Mouse (Mus musculus) stomach, embryonic 15.5 days (tissue): ENCODE measurements around the gene Eprs. TPM values are rescaled to one million over a fixed set of nuclear protein-coding genes. Genes with fewer than 3 reads are reported as not detected.
A peak's percentile ranks its signal among the peaks of the same experiment; 100 is the strongest.

Source experiments
- ATAC-seq: fragments of 200-750 bp; cut with Nextera tagmentation; 2 replicates; pipeline ENCODE4 v1.8.0; 2017; ENCODE audit warnings: low read depth, moderate number of reproducible peaks, moderate TSS enrichment; ENCODE audit not compliant: insufficient read depth, low FRiP score
- H3K27ac ChIP-seq: fragments of 300-500 bp; sonication (generic); 2 replicates; pipeline ENCODE4 v1.5.1; 2015; ENCODE audit warnings: mild to moderate bottlenecking, inconsistent platforms
- H3K27me3 ChIP-seq: fragments of 300-500 bp; sonication (generic); replicated peaks from 2 replicates; pipeline ENCODE4 v1.6.1; 2015; ENCODE audit warnings: inconsistent platforms
- H3K36me3 ChIP-seq: fragments of 300-500 bp; sonication (generic); 2 replicates; pipeline ENCODE4 v1.6.1; 2015; ENCODE audit warnings: inconsistent platforms
- H3K4me1 ChIP-seq: fragments of 300-500 bp; sonication (generic); 2 replicates; pipeline ENCODE4 v1.6.1; 2015; ENCODE audit warnings: inconsistent platforms
- H3K4me2 ChIP-seq: fragments of 300-500 bp; sonication (generic); 2 replicates; pipeline ENCODE4 v1.6.1; 2015; ENCODE audit warnings: mild to moderate bottlenecking, inconsistent platforms
- H3K4me3 ChIP-seq: fragments of 300-500 bp; sonication (generic); replicated peaks from 2 replicates; pipeline ENCODE4 v1.5.1; 2015; ENCODE audit warnings: inconsistent platforms
- H3K9ac ChIP-seq: fragments of 300-500 bp; sonication (generic); 2 replicates; pipeline ENCODE4 v1.6.1; 2015; ENCODE audit warnings: inconsistent platforms
- H3K9me3 ChIP-seq: fragments of 300-500 bp; sonication (generic); 2 replicates; pipeline ENCODE4 v1.6.1; 2016; ENCODE audit warnings: inconsistent platforms
- WGBS: fragments of 180-500 bp; shearing (Covaris S2); methylation state at CpG from one replicate; pipeline ENCODE4 v1.1.7; 2015; 5-methylcytosine and 5-hydroxymethylcytosine counted together
- polyA plus RNA-seq: library from polyadenylated mRNA; unstranded; fragments of >200 nt; fragmentation: Nextera tagmentation; extraction: Ambion mirVana; gene quantifications from 2 replicates; pipeline ENCODE4 v1.2.1, GENCODE M21; 2015

The Eprs gene
- polyA plus RNA-seq, 1 experiment from 2014 or later, result 156 TPM

- H3K9ac ChIP-seq, result no peak overlapping the region
- peaks cover 8% of the 10 kb centered on the region; the same call in 1 of the 2 replicates for H3K36me3 ChIP-seq
- no peaks in the 10 kb centered on the region for H3K9me3 ChIP-seq
- no peak overlapping the region for H3K4me2 ChIP-seq
- no peak overlapping the region for H3K27ac ChIP-seq
- WGBS, result 79% methylated on average over 6 of the region's 6 CpGs
- no peak overlapping the region for H3K4me3 ChIP-seq
- 0 out of 2 replicates have a peak, but pooled peaks cover 7% of the 10 kb centered on the region for H3K4me1 ChIP-seq
- ATAC-seq, result no peak
- no peaks in the 10 kb centered on the region for H3K27me3 ChIP-seq
These were observed 27.5 kb upstream of the Eprs start for GRCm38 (mm10) chr1:185335231-185335765.

DNA sequence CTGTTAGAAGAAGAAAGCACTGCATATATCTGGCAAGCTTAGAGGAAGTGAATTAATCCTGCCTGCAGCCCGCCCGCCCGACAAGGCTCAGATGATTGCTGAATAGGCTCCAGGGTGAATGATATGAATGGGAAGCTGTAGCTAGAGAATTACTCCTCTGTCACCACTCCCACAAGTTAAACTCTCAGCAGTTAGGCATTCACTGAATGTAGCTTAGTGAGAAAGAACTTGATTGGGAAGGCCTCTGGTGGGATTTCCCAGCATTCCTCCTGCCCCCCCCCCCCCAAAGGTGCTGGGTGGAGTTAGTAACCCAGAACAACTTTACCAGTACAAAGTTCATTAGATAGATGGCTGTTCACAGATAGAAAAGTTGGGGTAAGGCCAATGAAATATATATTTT is 26.3 kb upstream of the Eprs start:
- H3K27ac ChIP-seq, result peak overlapping the region; percentile 22; the same call in 1 of the 2 replicates
- H3K27me3 ChIP-seq, result no peaks in the 10 kb centered on the region
- 0 out of 2 replicates have a peak, but pooled peaks cover 7% of the 10 kb centered on the region for H3K4me1 ChIP-seq
- no peak overlapping the region for H3K4me3 ChIP-seq
- H3K4me2 ChIP-seq, result no peak overlapping the region
- peaks cover 15% of the 10 kb centered on the region; the same call in 1 of the 2 replicates for H3K36me3 ChIP-seq
- no peaks in the 10 kb centered on the region for H3K9me3 ChIP-seq
- 36% methylated on average over 3 of the region's 3 CpGs for WGBS
- no peak overlapping the region for H3K9ac ChIP-seq
- no peak; the same call in 1 of the 2 replicates for ATAC-seq

GRCm38 (mm10) chr1:185342441-185342840 is 20.4 kb upstream of the Eprs start:
- no peak overlapping the region for H3K27ac ChIP-seq
- 89% methylated on average over 4 of the region's 4 CpGs for WGBS
- peaks cover 35% of the 10 kb centered on the region for H3K36me3 ChIP-seq
- H3K9me3 ChIP-seq, result no peaks in the 10 kb centered on the region
- no peaks in the 10 kb centered on the region for H3K27me3 ChIP-seq
- H3K4me3 ChIP-seq, result no peak overlapping the region
- H3K4me2 ChIP-seq, result no peak overlapping the region
- no peak for ATAC-seq
- no peak overlapping the region for H3K9ac ChIP-seq
- H3K4me1 ChIP-seq, result no peaks in the 10 kb centered on the region

- H3K9ac ChIP-seq, result no peak overlapping the region
- no peaks in the 10 kb centered on the region for H3K4me1 ChIP-seq
- 85% methylated on average over 8 of the region's 8 CpGs for WGBS
- no peak overlapping the region for H3K27ac ChIP-seq
- no peaks in the 10 kb centered on the region for H3K27me3 ChIP-seq
- H3K4me3 ChIP-seq, result no peak overlapping the region
- no peak overlapping the region for H3K4me2 ChIP-seq
- no peaks in the 10 kb centered on the region for H3K9me3 ChIP-seq
- ATAC-seq, result no peak
- peaks cover 35% of the 10 kb centered on the region for H3K36me3 ChIP-seq
These were observed 19.4 kb upstream of the Eprs start for GRCm38 (mm10) chr1:185343422-185343821.

GRCm38 (mm10) chr1:185346188-185346587 is 16.7 kb upstream of the Eprs start:
- ATAC-seq, result no peak
- Histone ChIP-seq H3K4me3 (no peak overlapping the region), H3K36me3 (peaks cover 34% of the 10 kb centered on the region), H3K4me1 (no peaks in the 10 kb centered on the region), H3K4me2 (no peak overlapping the region), H3K27ac (no peak overlapping the region), H3K9me3 (no peaks in the 10 kb centered on the region), H3K27me3 (no peaks in the 10 kb centered on the region), H3K9ac (no peak overlapping the region)
- 68% methylated on average over 10 of the region's 10 CpGs for WGBS

GRCm38 (mm10) chr1:185349741-185350140 is 13.1 kb upstream of the Eprs start:
- Histone ChIP-seq H3K36me3 (peaks cover 40% of the 10 kb centered on the region), H3K4me3 (no peak overlapping the region), H3K9me3 (no peaks in the 10 kb centered on the region), H3K4me2 (no peak overlapping the region), H3K4me1 (no peaks in the 10 kb centered on the region), H3K9ac (no peak overlapping the region), H3K27me3 (no peaks in the 10 kb centered on the region), H3K27ac (no peak overlapping the region)
- 91% methylated on average over 14 of the region's 14 CpGs for WGBS
- no peak for ATAC-seq

- no peaks in the 10 kb centered on the region for H3K27me3 ChIP-seq
- no peaks in the 10 kb centered on the region for H3K4me1 ChIP-seq
- H3K9me3 ChIP-seq, result no peaks in the 10 kb centered on the region
- no peak for ATAC-seq
- peaks cover 43% of the 10 kb centered on the region for H3K36me3 ChIP-seq
- WGBS, result 92% methylated on average over 4 of the region's 4 CpGs
- no peak overlapping the region for H3K9ac ChIP-seq
- no peak overlapping the region for H3K4me3 ChIP-seq
- no peak overlapping the region for H3K27ac ChIP-seq
- H3K4me2 ChIP-seq, result no peak overlapping the region
These were observed 12.2 kb upstream of the Eprs start for GRCm38 (mm10) chr1:185350611-185351010.

- Histone ChIP-seq H3K4me3 (no peak overlapping the region), H3K27ac (no peak overlapping the region), H3K9me3 (no peaks in the 10 kb centered on the region), H3K4me2 (no peak overlapping the region), H3K4me1 (no peaks in the 10 kb centered on the region), H3K36me3 (peaks cover 36% of the 10 kb centered on the region), H3K27me3 (no peaks in the 10 kb centered on the region), H3K9ac (no peak overlapping the region)
- ATAC-seq, result no peak
- WGBS, result 85% methylated on average over 12 of the region's 12 CpGs
These were observed 10.7 kb upstream of the Eprs start for GRCm38 (mm10) chr1:185352151-185352550.

DNA sequence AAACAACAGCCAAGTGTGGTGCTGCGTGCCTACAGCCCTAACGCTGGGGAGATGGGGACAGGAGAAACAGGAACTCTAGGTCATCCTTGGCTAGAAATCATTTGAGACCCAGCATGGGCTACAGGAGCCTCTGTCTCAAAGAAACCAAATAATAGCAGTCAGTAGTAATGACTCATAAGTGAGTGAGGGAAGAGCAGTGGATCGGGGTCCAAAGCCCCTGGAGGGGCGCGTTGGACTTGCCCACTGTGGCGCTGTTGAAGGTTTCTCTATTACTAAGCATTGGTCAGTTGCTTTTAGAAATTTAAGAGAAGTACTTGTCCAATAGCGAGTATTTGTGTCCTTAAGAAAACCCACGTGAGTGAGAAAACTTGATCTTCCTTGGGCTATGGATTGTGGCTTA is 9.5 kb upstream of the Eprs start:
- Histone ChIP-seq H3K4me3 (no peak overlapping the region), H3K9ac (no peak overlapping the region), H3K9me3 (no peaks in the 10 kb centered on the region), H3K36me3 (peaks cover 40% of the 10 kb centered on the region), H3K4me2 (no peak overlapping the region), H3K27me3 (no peaks in the 10 kb centered on the region), H3K4me1 (no peaks in the 10 kb centered on the region), H3K27ac (no peak overlapping the region)
- 94% methylated on average over 8 of the region's 8 CpGs for WGBS
- ATAC-seq, result no peak

- Histone ChIP-seq H3K9ac (no peak overlapping the region), H3K27me3 (no peaks in the 10 kb centered on the region), H3K4me2 (no peak overlapping the region), H3K9me3 (no peaks in the 10 kb centered on the region), H3K27ac (no peak overlapping the region), H3K4me1 (no peaks in the 10 kb centered on the region), H3K36me3 (peaks cover 40% of the 10 kb centered on the region), H3K4me3 (no peak overlapping the region)
- 79% methylated on average over 4 of the region's 4 CpGs for WGBS
- ATAC-seq, result no peak
These were observed 8.1 kb upstream of the Eprs start for GRCm38 (mm10) chr1:185354731-185355130.

DNA sequence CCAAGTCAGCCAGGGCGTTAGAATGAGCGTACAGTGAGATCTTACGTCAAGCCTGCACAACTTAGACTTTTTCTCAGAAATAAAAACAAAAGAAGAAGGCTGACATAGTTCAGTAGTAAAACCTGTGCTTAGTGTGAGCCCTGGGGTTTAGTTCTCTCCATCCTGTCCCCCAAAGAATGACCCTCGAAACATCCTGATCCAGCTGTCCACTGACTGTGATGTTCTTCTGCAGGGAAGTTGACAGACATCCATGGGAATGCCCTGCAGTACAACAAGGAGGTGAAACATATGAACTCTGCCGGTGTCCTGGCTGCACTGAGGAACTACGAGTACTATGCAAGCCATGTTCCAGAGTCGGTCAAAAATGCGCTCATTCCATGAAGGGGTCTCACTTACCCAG is 6.6 kb upstream of the Eprs start:
- no peak for ATAC-seq
- H3K27ac ChIP-seq, result no peak overlapping the region
- no peak overlapping the region for H3K9ac ChIP-seq
- H3K4me1 ChIP-seq, result no peaks in the 10 kb centered on the region
- H3K4me2 ChIP-seq, result no peak overlapping the region
- no peaks in the 10 kb centered on the region for H3K9me3 ChIP-seq
- H3K4me3 ChIP-seq, result no peak overlapping the region
- 95% methylated on average over 8 of the region's 8 CpGs for WGBS
- H3K36me3 ChIP-seq, result peaks cover 30% of the 10 kb centered on the region
- no peaks in the 10 kb centered on the region for H3K27me3 ChIP-seq

GRCm38 (mm10) chr1:185358211-185358610 is 4.6 kb upstream of the Eprs start:
- H3K9me3 ChIP-seq, result no peaks in the 10 kb centered on the region
- no peaks in the 10 kb centered on the region for H3K27me3 ChIP-seq
- H3K36me3 ChIP-seq, result peaks cover 17% of the 10 kb centered on the region; the same call in 1 of the 2 replicates
- no peak overlapping the region for H3K27ac ChIP-seq
- H3K4me1 ChIP-seq, result no peaks in the 10 kb centered on the region
- H3K4me3 ChIP-seq, result no peak overlapping the region
- 78% methylated on average over 4 of the region's 4 CpGs for WGBS
- H3K9ac ChIP-seq, result no peak overlapping the region
- no peak for ATAC-seq
- H3K4me2 ChIP-seq, result no peak overlapping the region
